Mouse (Mus musculus): Measurements from ENCODE around the gene Lctl. TPM values are rescaled to one million over a fixed set of nuclear protein-coding genes. Genes with fewer than 3 reads are reported as not detected.
"Not testable (repeated sequence)": the region's sequence is repeated elsewhere in the genome, so short reads cannot be mapped to it uniquely, and the experiment has no call there.

The Lctl gene
- polyA plus RNA-seq, 1 experiment, result not detected

DNA sequence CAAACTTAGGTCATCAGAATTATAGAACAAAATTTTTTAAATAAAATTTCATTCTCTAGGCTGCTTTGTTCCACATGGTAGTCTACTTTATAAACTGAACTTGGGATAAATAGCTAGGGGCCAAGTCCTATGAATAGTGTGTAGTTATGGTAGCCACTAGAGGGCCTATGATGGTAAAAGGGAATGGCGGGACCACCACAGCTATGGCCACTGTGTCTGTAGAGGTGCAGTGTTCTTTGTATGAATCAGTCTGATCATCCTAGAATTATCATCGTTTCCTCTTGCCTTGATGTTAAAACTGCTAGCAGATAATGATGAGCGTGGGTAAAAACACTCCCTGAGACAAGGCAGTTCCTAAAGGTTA lies 61.6 kb downstream of the Lctl start:
- no peaks in the 10 kb centered on the region for H3K9me3 ChIP-seq
- no peaks in the 10 kb centered on the region for H3K27me3 ChIP-seq (replicated peaks)
- TF ChIP-seq GATA1 (IDR thresholded peaks at IDR 0.05; ENCODE audit: borderline replicate concordance, low read length) (no peak), FLI1 (IDR thresholded peaks at IDR 0.05; ENCODE audit: low read length) (no peak)
- H3K36me3 ChIP-seq (replicated peaks; ENCODE audit: low read length), result peaks cover 75% of the 10 kb centered on the region
- H3K4me1 ChIP-seq, result peaks cover 34% of the 10 kb centered on the region
- H3K4me3 ChIP-seq (replicated peaks), result peak overlapping the region; percentile 99

DNA sequence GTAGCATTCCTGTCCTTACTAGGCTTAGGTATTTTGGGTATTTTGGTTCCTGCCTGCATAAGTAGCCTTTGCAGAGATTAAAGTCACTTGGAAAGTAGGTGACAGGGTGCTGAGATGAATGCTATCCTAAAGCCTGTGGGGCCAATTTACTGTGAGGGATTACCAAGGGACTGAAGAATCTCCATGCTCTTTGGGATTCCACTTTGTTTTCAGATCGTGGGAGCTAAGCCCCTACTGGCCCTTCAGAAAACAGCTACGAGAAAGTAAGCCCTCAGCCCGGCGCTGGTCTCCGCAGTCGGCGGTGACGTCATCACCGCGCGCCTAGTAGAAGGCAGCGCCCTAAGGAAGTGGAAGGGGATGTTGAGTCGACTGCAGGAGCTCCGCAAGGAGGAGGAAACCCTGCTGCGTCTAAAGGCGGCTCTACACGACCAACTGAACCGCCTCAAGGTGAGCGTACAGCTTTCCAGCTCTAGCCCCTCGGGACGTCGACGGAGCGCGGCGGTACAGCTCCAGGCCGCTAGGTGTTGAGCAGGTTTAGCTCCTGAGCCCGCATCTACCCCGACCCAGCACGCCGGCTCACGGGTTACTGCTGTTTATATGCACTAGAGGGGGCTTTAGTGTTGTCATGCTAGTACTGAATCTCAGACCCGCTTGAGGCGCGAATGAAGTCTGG lies 62.2 kb downstream of the Lctl start, which contains the start of gene Snapc5:
Snapc5 (plus strand) TSS at position 301 of the 673 bp plus-strand sequence.
- Histone ChIP-seq H3K4me3 (replicated peaks) (peak within 1 kb of the TSS; percentile 99), H3K9me3 (no peaks in the 10 kb centered on the region), H3K4me1 (peaks cover 34% of the 10 kb centered on the region), H3K36me3 (replicated peaks; ENCODE audit: low read length) (peaks cover 78% of the 10 kb centered on the region), H3K27me3 (replicated peaks) (no peaks in the 10 kb centered on the region)
- no peak for TF ChIP-seq FLI1 (IDR thresholded peaks at IDR 0.05; ENCODE audit: low read length)
- TF ChIP-seq GATA1 (IDR thresholded peaks at IDR 0.05; ENCODE audit: borderline replicate concordance, low read length), result no peak

DNA sequence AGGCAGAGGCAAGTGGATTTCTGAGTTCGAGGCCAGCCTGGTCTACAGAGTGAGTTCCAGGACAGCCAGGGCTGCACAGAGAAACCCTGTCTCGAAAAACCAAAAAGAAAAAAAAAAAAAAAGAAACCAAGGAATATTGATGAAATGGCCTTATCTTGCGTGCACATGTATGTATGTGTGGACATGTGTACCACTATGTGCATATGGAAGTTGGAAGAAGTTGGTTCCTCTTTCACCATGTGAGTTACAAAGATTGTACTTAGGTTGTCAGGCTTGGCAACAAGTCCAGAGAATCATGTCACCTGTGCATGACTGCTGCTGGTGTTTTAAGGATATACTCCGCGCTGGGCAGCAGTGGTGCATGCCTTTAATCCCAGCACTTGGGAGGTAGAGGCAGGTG lies 66.3 kb downstream of the Lctl start:
- Histone ChIP-seq H3K36me3 (replicated peaks; ENCODE audit: low read length) (peaks cover 83% of the 10 kb centered on the region), H3K4me1 (peaks cover 14% of the 10 kb centered on the region)
- not testable (repeated sequence) for H3K27me3 ChIP-seq (replicated peaks); H3K4me3 ChIP-seq (replicated peaks); H3K9me3 ChIP-seq

DNA sequence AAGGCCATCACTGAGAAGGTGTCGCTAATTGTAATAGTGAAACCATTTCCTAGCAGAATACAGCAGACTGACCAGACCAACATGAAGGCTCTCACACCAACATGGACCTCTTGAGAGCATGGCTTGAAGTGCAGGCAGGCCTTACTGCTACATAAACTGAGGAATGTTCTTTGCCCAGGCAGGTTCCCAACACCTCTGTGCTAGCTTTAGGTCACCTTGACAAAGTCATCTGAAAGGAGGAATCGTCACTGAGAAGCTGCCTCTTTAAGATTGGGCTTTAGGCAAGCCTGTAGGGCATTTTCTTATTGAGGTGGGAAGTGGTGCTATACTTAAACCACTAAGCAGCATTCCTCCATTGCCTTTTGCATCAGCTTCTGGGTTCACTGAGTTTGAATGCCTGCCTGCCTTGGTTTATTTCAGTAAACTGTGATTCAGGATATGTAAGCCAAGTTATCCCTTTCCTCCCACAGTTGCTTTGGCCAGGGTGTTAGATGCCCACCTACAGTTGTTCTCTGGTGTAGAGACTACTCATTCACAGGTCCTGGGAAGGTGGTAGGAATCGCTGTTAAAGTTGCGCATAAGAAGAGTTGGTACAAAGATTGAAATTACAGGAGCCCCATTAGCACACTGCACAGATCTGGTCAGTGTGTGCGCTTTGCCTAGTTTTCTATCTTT lies 67.4 kb downstream of the Lctl start:
- Histone ChIP-seq H3K9me3 (no peaks in the 10 kb centered on the region), H3K27me3 (replicated peaks) (no peaks in the 10 kb centered on the region), H3K4me3 (replicated peaks) (no peak overlapping the region), H3K36me3 (replicated peaks; ENCODE audit: low read length) (peaks cover 87% of the 10 kb centered on the region), H3K4me1 (peaks cover 10% of the 10 kb centered on the region)
- no peak for TF ChIP-seq FLI1 (IDR thresholded peaks at IDR 0.05; ENCODE audit: low read length)
- no peak for TF ChIP-seq GATA1 (IDR thresholded peaks at IDR 0.05; ENCODE audit: borderline replicate concordance, low read length)

Other genes with a start within 250 kb of the Lctl start
- gene Smad6, start 95.1 kb upstream of the Lctl start, polyA plus RNA-seq (2012; ENCODE audit: insufficient read depth, low replicate concordance), result 19.3 and 52.2 TPM in 2 replicates
- gene Zwilch, start 56.0 kb downstream of the Lctl start, polyA plus RNA-seq (2012; ENCODE audit: insufficient read depth, low replicate concordance), result 4.4 TPM in 1 of 2 replicates, not detected in the other
- gene Rpl4, start 56.2 kb downstream of the Lctl start, polyA plus RNA-seq (2012; ENCODE audit: insufficient read depth, low replicate concordance), result 57.3 and 309 TPM in 2 replicates
- gene Snapc5, start 62.1 kb downstream of the Lctl start, polyA plus RNA-seq (2012; ENCODE audit: insufficient read depth, low replicate concordance), result 0.56 TPM in 1 of 2 replicates, not detected in the other
- gene Uchl4, start 118.1 kb downstream of the Lctl start, polyA plus RNA-seq (2012; ENCODE audit: insufficient read depth, low replicate concordance), result not detected in 2 replicates
- gene Map2k1, start 136.5 kb downstream of the Lctl start, polyA plus RNA-seq (2012; ENCODE audit: insufficient read depth, low replicate concordance), result 6.4 and 36.7 TPM in 2 replicates
- gene Tipin, start 164.4 kb downstream of the Lctl start, polyA plus RNA-seq (2012; ENCODE audit: insufficient read depth, low replicate concordance), result 4.3 TPM in 1 of 2 replicates, not detected in the other
- gene Dis3l, start 224.1 kb downstream of the Lctl start, polyA plus RNA-seq (2012; ENCODE audit: insufficient read depth, low replicate concordance), result 1.7 and 2.5 TPM in 2 replicates